Mouse (Mus musculus) kidney, embryonic 14.5 days (tissue): ENCODE data around the gene 4930502E18Rik. TPM values are rescaled to one million over a fixed set of nuclear protein-coding genes. Genes with fewer than 3 reads are reported as not detected.
A peak's percentile ranks its signal among the peaks of the same experiment; 100 is the strongest.

Source experiments
- ATAC-seq: fragments of 200-750 bp; cut with Nextera tagmentation; 2 replicates; pipeline ENCODE4 v1.8.0; 2017; ENCODE audit warnings: moderate number of reproducible peaks, mild to moderate bottlenecking, moderate TSS enrichment, moderate library complexity; ENCODE audit not compliant: low FRiP score, low TSS enrichment
- H3K27ac ChIP-seq: fragments of 300-500 bp; sonication (generic); 2 replicates; pipeline ENCODE4 v1.5.1; 2014; ENCODE audit warnings: low read depth, mild to moderate bottlenecking, low read length, moderate library complexity, mixed read lengths
- H3K27me3 ChIP-seq: fragments of 300-500 bp; sonication (generic); 2 replicates; pipeline ENCODE4 v1.6.1; 2014; ENCODE audit warnings: mild to moderate bottlenecking, low read length; ENCODE audit not compliant: control insufficient read depth, insufficient read depth
- H3K36me3 ChIP-seq: fragments of 300-500 bp; sonication (generic); 2 replicates; pipeline ENCODE4 v1.6.1; 2014; ENCODE audit warnings: low read length, mixed read lengths; ENCODE audit not compliant: control insufficient read depth, insufficient read depth
- H3K4me1 ChIP-seq: fragments of 300-500 bp; sonication (generic); 2 replicates; pipeline ENCODE4 v1.6.1; 2014; ENCODE audit warnings: low read length, mixed read lengths; ENCODE audit not compliant: control insufficient read depth, insufficient read depth
- H3K4me2 ChIP-seq: fragments of 300-500 bp; sonication (generic); replicated peaks from 2 replicates; pipeline ENCODE4 v1.6.1; 2014; ENCODE audit warnings: low read depth, mild to moderate bottlenecking, low read length
- H3K4me3 ChIP-seq: fragments of 300-500 bp; sonication (generic); 2 replicates; pipeline ENCODE4 v1.5.1; 2014; ENCODE audit warnings: mild to moderate bottlenecking, low read length
- H3K9ac ChIP-seq: fragments of 300-500 bp; sonication (generic); 2 replicates; pipeline ENCODE4 v1.6.1; 2014; ENCODE audit warnings: low read depth, mild to moderate bottlenecking, low read length, moderate library complexity
- H3K9me3 ChIP-seq: fragments of 300-500 bp; sonication (generic); 2 replicates; pipeline ENCODE4 v1.6.1; 2016; ENCODE audit warnings: low read length; ENCODE audit not compliant: control insufficient read depth
- WGBS: fragments of 180-500 bp; shearing (Covaris S2); extraction: QIAGEN DNeasy Blood & Tissue Kit; methylation state at CpG from one replicate; pipeline ENCODE4 v1.1.7; 2014; 5-methylcytosine and 5-hydroxymethylcytosine counted together
- polyA plus RNA-seq: library from polyadenylated mRNA; unstranded; fragments of >200 nt; fragmentation: Nextera tagmentation; extraction: Ambion mirVana; gene quantifications from 2 replicates; pipeline ENCODE4 v1.2.1, GENCODE M21; 2014

4930502E18Rik gene
- polyA plus RNA-seq, 1 experiment from 2014 or later = 1.4 TPM

- 50% methylated on average over 2 of the region's 2 CpGs for WGBS
- Histone ChIP-seq H3K27ac (no peak overlapping the region), H3K9me3 (no peaks in the 10 kb centered on the region), H3K4me2 (peak overlapping the region; percentile 41), H3K36me3 (no peaks in the 10 kb centered on the region), H3K9ac (no peak overlapping the region), H3K4me3 (no peak overlapping the region), H3K4me1 (no peaks in the 10 kb centered on the region), H3K27me3 (no peaks in the 10 kb centered on the region)
- ATAC-seq = peak; percentile 19; the same call in 1 of the 2 replicates
Observed at GRCm38 (mm10) chrX:53715942-53716322, 8.7 kb upstream of the 4930502E18Rik start.

- no peak overlapping the region for H3K27ac ChIP-seq
- peak; percentile 82 for ATAC-seq
- H3K9me3 ChIP-seq = no peaks in the 10 kb centered on the region
- H3K9ac ChIP-seq = peak overlapping the region; percentile 42; the same call in 1 of the 2 replicates
- WGBS = 23% methylated on average over 48 of the region's 49 CpGs
- peak overlapping the region; percentile 41 for H3K4me2 ChIP-seq
- H3K4me1 ChIP-seq = no peaks in the 10 kb centered on the region
- H3K27me3 ChIP-seq = no peaks in the 10 kb centered on the region
- H3K36me3 ChIP-seq = no peaks in the 10 kb centered on the region
- peak overlapping the region; percentile 17; the same call in 1 of the 2 replicates for H3K4me3 ChIP-seq
Observed at GRCm38 (mm10) chrX:53716323-53717182, 8.1 kb upstream of the 4930502E18Rik start.

- no peaks in the 10 kb centered on the region for H3K27me3 ChIP-seq
- ATAC-seq = no peak
- WGBS = 81% methylated on average over 2 of the region's 2 CpGs
- no peak overlapping the region for H3K27ac ChIP-seq
- no peaks in the 10 kb centered on the region for H3K36me3 ChIP-seq
- no peaks in the 10 kb centered on the region for H3K9me3 ChIP-seq
- H3K4me3 ChIP-seq = no peak overlapping the region
- no peaks in the 10 kb centered on the region for H3K4me1 ChIP-seq
- no peak overlapping the region for H3K4me2 ChIP-seq
- H3K9ac ChIP-seq = no peak overlapping the region
Observed at GRCm38 (mm10) chrX:53728967-53729366, 4.3 kb downstream of the 4930502E18Rik start.

GRCm38 (mm10) chrX:53752851-53753250 lies 28.2 kb downstream of the 4930502E18Rik start:
- Histone ChIP-seq H3K9ac (no peak overlapping the region), H3K9me3 (peaks cover 4% of the 10 kb centered on the region), H3K36me3 (no peaks in the 10 kb centered on the region), H3K4me1 (no peaks in the 10 kb centered on the region), H3K4me3 (no peak overlapping the region), H3K27me3 (no peaks in the 10 kb centered on the region), H3K4me2 (no peak overlapping the region), H3K27ac (no peak overlapping the region)
- ATAC-seq = no peak
- WGBS = 91% methylated on average over 1 of the region's 1 CpGs

GRCm38 (mm10) chrX:53757736-53758135 lies 33.1 kb downstream of the 4930502E18Rik start, which contains the start of gene 1700013H16Rik:
1700013H16Rik (minus strand) TSS chrX:53757831.
- ATAC-seq = no peak
- Histone ChIP-seq H3K9ac (no peak within 1 kb of the TSS), H3K9me3 (peaks cover 4% of the 10 kb centered on the region), H3K4me2 (no peak within 1 kb of the TSS), H3K27me3 (no peaks in the 10 kb centered on the region), H3K4me1 (no peaks in the 10 kb centered on the region), H3K36me3 (no peaks in the 10 kb centered on the region), H3K4me3 (no peak within 1 kb of the TSS), H3K27ac (no peak within 1 kb of the TSS)
- 93% methylated on average over 16 of the region's 16 CpGs for WGBS

GRCm38 (mm10) chrX:53776276-53776675 lies 51.6 kb downstream of the 4930502E18Rik start, which contains the start of gene Zfp36l3:
Zfp36l3 (minus strand) TSS chrX:53776394.
- H3K4me2 ChIP-seq = no peak within 1 kb of the TSS
- ATAC-seq = no peak
- H3K9ac ChIP-seq = no peak within 1 kb of the TSS
- H3K4me1 ChIP-seq = no peaks in the 10 kb centered on the region
- H3K36me3 ChIP-seq = no peaks in the 10 kb centered on the region
- no peak within 1 kb of the TSS for H3K27ac ChIP-seq
- no peak within 1 kb of the TSS for H3K4me3 ChIP-seq
- no peaks in the 10 kb centered on the region for H3K9me3 ChIP-seq
- H3K27me3 ChIP-seq = no peaks in the 10 kb centered on the region
- 89% methylated on average over 12 of the region's 12 CpGs for WGBS

Other genes with a start within 250 kb of the 4930502E18Rik start
- 58.7 and 71.4 TPM in 2 replicates for gene Rtl8c, start 116.8 kb upstream of the 4930502E18Rik start, polyA plus RNA-seq
- not detected in 2 replicates for gene Gm14597, start 115.8 kb upstream of the 4930502E18Rik start, polyA plus RNA-seq
- 73.2 and 78.7 TPM in 2 replicates for gene Rtl8a, start 81.1 kb upstream of the 4930502E18Rik start, polyA plus RNA-seq
- gene Rtl8b, start 54.4 kb upstream of the 4930502E18Rik start, polyA plus RNA-seq = 58.9 and 71.0 TPM in 2 replicates
- not detected in 2 replicates for gene 1700013H16Rik, start 33.0 kb downstream of the 4930502E18Rik start, polyA plus RNA-seq
- 0.15 TPM in 1 of 2 replicates, not detected in the other for gene Zfp36l3, start 51.6 kb downstream of the 4930502E18Rik start, polyA plus RNA-seq
- 0.35 and 1.2 TPM in 2 replicates for gene Xlr, start 72.9 kb downstream of the 4930502E18Rik start, polyA plus RNA-seq